Mouse (Mus musculus): Measurements from ENCODE around the gene Artn. TPM values are rescaled to one million over a fixed set of nuclear protein-coding genes. Genes with fewer than 3 reads are reported as not detected.

Gene Artn
- polyA plus RNA-seq, 1 experiment from 2014 or later: 2.7 TPM

GRCm38 (mm10) chr4:117908834-117909453, 20.6 kb downstream of the Artn start:
- Histone ChIP-seq H3K4me1 (replicated peaks) (peaks cover 52% of the 10 kb centered on the region), H3K4me3 (replicated peaks) (no peak overlapping the region), H3K27ac (no peak overlapping the region), H3K4me2 (no peak overlapping the region), H3K9ac (no peak overlapping the region), H3K36me3 (peaks cover 60% of the 10 kb centered on the region), H3K27me3 (no peaks in the 10 kb centered on the region), H3K9me3 (replicated peaks) (no peaks in the 10 kb centered on the region)
- ATAC-seq (ENCODE audit: low read depth) (no peak), DNase-seq (no peak)
- WGBS (ENCODE audit: insufficient replicate concordance): 80% methylated on average over 8 of the region's 8 CpGs

DNA sequence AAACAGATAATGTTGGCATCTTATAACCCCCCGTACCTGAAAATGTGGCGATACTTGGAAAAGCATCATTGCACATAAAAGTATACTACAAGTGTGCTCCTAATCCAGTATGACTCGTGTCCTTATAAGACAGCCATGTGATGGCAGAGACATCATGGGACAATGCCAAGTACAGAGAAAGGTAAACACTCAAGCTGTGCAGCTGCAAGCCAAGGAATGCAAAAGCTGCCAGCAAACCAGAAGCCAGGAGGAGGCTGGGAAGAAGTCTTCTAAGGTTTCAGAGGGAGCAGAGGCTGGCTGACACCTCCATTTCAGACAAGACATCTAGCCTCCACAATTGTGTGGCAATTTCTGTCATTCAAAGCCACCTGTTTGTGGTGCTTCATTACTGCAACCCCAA, 23.4 kb downstream of the Artn start:
- Histone ChIP-seq H3K27me3 (no peaks in the 10 kb centered on the region), H3K9me3 (replicated peaks) (no peaks in the 10 kb centered on the region), H3K4me1 (replicated peaks) (peaks cover 26% of the 10 kb centered on the region), H3K9ac (no peak overlapping the region), H3K4me2 (no peak overlapping the region), H3K27ac (no peak overlapping the region), H3K36me3 (peaks cover 77% of the 10 kb centered on the region), H3K4me3 (replicated peaks) (no peak overlapping the region)
- ATAC-seq (ENCODE audit: low read depth) (no peak), DNase-seq (no peak)
- 78% methylated on average over 3 of the region's 3 CpGs for WGBS (ENCODE audit: insufficient replicate concordance)

DNA sequence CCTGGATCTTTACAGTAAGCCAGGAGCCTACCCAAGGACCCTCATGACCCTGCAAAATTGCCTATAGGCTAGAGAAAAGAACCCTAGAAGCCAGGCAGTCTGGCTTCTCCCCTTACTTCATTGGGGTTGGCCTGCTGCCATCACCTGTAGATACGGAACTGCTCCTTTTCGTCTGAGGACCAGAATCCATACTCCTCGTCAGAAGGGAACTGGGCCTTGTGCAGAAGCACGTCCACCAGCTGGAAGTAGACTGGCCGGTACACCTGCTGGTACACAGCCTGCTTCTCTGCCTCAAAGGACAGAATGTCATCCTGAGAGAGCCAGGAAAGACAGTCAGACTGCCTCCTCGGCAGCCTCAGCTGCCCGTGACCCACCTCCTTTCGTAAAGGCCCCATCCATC, 24.8 kb downstream of the Artn start:
- 94% methylated on average over 8 of the region's 8 CpGs for WGBS (ENCODE audit: insufficient replicate concordance)
- H3K9me3 ChIP-seq (replicated peaks): no peaks in the 10 kb centered on the region

GRCm38 (mm10) chr4:117904094-117904493, 25.5 kb downstream of the Artn start:
- Histone ChIP-seq H3K4me2 (no peak overlapping the region), H3K4me3 (replicated peaks) (no peak overlapping the region), H3K4me1 (replicated peaks) (peaks cover 12% of the 10 kb centered on the region; the same call in 1 of the 2 replicates), H3K36me3 (peaks cover 87% of the 10 kb centered on the region), H3K9ac (no peak overlapping the region), H3K9me3 (replicated peaks) (no peaks in the 10 kb centered on the region), H3K27ac (no peak overlapping the region), H3K27me3 (no peaks in the 10 kb centered on the region)
- DNase-seq (no peak), ATAC-seq (ENCODE audit: low read depth) (no peak)
- WGBS (ENCODE audit: insufficient replicate concordance): 89% methylated on average over 10 of the region's 10 CpGs

More for the DNA sequence above, 24.8 kb downstream of the Artn start:
- Histone ChIP-seq H3K27me3 (no peaks in the 10 kb centered on the region), H3K4me2 (no peak overlapping the region), H3K27ac (no peak overlapping the region), H3K4me3 (replicated peaks) (no peak overlapping the region), H3K9ac (no peak overlapping the region), H3K36me3 (peaks cover 84% of the 10 kb centered on the region), H3K4me1 (replicated peaks) (peaks cover 15% of the 10 kb centered on the region)
- ATAC-seq (ENCODE audit: low read depth): no peak
- no peak for DNase-seq

DNA sequence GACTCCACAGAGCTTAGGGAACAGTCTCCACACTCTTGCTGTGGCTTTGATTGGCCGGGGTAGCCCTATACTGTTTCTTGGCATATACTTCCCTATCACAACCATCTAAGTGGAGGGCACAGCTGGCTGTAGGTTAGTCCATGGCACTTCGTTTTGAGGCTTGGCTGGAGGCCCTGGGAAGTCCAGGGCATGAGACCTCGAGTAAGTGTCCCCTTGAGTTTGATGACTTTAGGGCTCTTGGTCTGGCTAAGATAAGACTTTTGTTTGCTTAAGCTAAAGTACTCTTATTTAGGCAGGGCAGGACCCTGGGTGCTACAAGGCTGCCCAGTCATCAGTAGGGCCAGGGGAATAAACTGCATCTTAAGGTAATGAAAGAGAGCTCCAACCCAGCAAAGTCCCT, 31.5 kb downstream of the Artn start:
- DNase-seq (no peak), ATAC-seq (ENCODE audit: low read depth) (no peak)
- Histone ChIP-seq H3K9ac (no peak overlapping the region), H3K4me2 (no peak overlapping the region), H3K36me3 (peaks cover 88% of the 10 kb centered on the region), H3K9me3 (replicated peaks) (no peaks in the 10 kb centered on the region), H3K27me3 (no peaks in the 10 kb centered on the region), H3K4me1 (replicated peaks) (no peaks in the 10 kb centered on the region), H3K27ac (no peak overlapping the region), H3K4me3 (replicated peaks) (no peak overlapping the region)
- 71% methylated on average over 3 of the region's 3 CpGs for WGBS (ENCODE audit: insufficient replicate concordance)

DNA sequence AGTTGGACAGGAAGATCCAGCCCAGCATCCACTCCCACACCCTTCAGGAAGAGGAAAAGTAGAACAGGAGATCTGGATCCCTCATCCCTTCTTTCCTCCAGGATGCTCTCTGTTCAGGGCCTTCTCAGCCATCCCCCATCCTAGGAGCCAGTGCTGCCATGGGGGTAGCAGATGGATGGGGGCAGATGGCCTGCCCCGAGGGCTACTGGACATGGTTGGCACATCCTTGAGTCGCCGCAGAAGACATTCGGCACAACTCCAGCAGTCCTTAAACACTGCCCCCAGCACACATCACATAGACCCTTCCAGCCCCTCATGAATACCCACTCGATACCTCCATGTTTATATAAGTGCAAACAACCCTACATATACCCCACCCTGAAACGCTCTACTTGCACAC, 33.5 kb downstream of the Artn start:
- no peak overlapping the region for H3K4me2 ChIP-seq
- DNase-seq (no peak), ATAC-seq (ENCODE audit: low read depth) (no peak)
- 89% methylated on average over 6 of the region's 6 CpGs for WGBS (ENCODE audit: insufficient replicate concordance)
- no peaks in the 10 kb centered on the region for H3K27me3 ChIP-seq
- no peak overlapping the region for H3K9ac ChIP-seq
- peaks cover 9% of the 10 kb centered on the region for H3K4me1 ChIP-seq (replicated peaks)
- H3K9me3 ChIP-seq (replicated peaks): no peaks in the 10 kb centered on the region
- no peak overlapping the region for H3K4me3 ChIP-seq (replicated peaks)
- H3K36me3 ChIP-seq: peaks cover 67% of the 10 kb centered on the region
- H3K27ac ChIP-seq: no peak overlapping the region

DNA sequence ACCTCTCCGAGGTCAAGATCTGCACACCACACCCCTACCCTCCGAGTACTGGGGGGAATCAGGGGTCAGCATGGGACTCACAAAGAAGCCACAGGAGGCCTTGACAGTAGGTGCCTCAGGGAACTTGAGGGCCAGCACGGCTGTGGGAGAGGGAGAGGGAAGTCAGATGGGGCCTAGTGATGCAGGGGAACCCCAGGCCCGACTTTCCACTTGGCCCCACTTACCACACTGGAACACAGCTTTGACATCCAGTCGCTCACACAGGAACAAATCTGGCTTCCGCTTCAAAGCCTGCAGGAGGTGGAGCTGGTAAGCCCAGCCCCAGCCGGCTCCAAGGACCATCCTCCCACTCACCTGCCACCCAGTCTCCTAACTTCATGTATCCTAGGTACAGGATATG, 34.2 kb downstream of the Artn start:
- peaks cover 66% of the 10 kb centered on the region for H3K36me3 ChIP-seq
- no peak overlapping the region for H3K9ac ChIP-seq
- H3K9me3 ChIP-seq (replicated peaks): no peaks in the 10 kb centered on the region
- no peak overlapping the region for H3K4me2 ChIP-seq
- ATAC-seq (ENCODE audit: low read depth): no peak
- H3K4me1 ChIP-seq (replicated peaks): peaks cover 15% of the 10 kb centered on the region
- no peak overlapping the region for H3K4me3 ChIP-seq (replicated peaks)
- 79% methylated on average over 7 of the region's 7 CpGs for WGBS (ENCODE audit: insufficient replicate concordance)
- DNase-seq: no peak
- no peak overlapping the region for H3K27ac ChIP-seq
- no peaks in the 10 kb centered on the region for H3K27me3 ChIP-seq

DNA sequence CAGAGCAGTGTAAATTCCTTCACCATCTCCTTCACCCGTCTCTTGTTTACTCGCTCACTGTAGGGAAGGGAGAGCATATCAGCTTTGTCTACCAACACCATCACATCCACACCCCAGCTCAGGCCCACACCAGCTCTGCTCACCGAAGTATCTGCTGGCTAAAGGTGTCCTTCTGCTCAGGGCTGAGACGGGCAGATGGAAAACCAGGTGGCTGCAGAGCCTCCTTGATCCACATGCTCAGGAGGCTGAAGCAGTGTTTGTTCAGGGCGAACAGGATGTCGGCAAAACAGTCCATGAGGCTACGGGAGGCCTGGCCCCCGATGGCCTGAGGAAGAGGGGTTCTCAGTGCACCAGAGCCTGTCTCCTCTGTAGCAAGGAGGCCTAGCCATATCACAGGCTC, 35.0 kb downstream of the Artn start:
- Histone ChIP-seq H3K4me2 (no peak overlapping the region), H3K4me3 (replicated peaks) (no peak overlapping the region), H3K4me1 (replicated peaks) (peaks cover 17% of the 10 kb centered on the region), H3K36me3 (peaks cover 66% of the 10 kb centered on the region), H3K9me3 (replicated peaks) (no peaks in the 10 kb centered on the region), H3K9ac (no peak overlapping the region), H3K27me3 (no peaks in the 10 kb centered on the region), H3K27ac (no peak overlapping the region)
- no peak for DNase-seq
- no peak for ATAC-seq (ENCODE audit: low read depth)
- 84% methylated on average over 8 of the region's 8 CpGs for WGBS (ENCODE audit: insufficient replicate concordance)

DNA sequence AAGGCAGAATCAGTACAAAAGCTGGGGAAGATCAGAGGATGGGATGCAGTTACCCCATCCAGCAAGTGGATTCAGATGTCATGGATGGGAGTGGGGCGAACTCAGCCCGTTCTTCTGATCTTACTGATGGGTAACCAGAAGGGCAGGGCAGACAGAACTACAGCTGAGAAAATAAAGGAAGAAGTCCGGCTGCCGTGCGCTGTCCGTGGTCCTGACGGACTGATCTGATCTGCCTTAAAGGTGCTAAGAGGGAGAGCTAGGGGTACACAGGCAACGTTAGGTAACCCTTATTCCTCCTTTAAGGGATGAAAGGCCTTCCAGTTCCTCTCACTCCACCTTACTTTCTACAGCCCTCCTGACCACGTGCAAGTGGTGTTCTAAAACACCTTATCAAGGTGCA, 36.2 kb downstream of the Artn start:
- Histone ChIP-seq H3K27ac (no peak overlapping the region), H3K36me3 (peaks cover 61% of the 10 kb centered on the region), H3K4me2 (no peak overlapping the region), H3K27me3 (no peaks in the 10 kb centered on the region), H3K4me3 (replicated peaks) (no peak overlapping the region), H3K4me1 (replicated peaks) (peaks cover 17% of the 10 kb centered on the region), H3K9me3 (replicated peaks) (no peaks in the 10 kb centered on the region), H3K9ac (no peak overlapping the region)
- 31% methylated on average over 9 of the region's 9 CpGs for WGBS (ENCODE audit: insufficient replicate concordance)
- no peak for ATAC-seq (ENCODE audit: low read depth)
- DNase-seq: peak; percentile 46

GRCm38 (mm10) chr4:117891738-117892161, 37.8 kb downstream of the Artn start, which contains the start of gene Dph2:
TSS of gene Dph2 (minus strand) at chr4:117892032.
- H3K4me3 ChIP-seq (replicated peaks): peak within 1 kb of the TSS; percentile 85
- H3K27me3 ChIP-seq: no peaks in the 10 kb centered on the region
- H3K9ac ChIP-seq: peak within 1 kb of the TSS; percentile 70
- H3K36me3 ChIP-seq: peaks cover 49% of the 10 kb centered on the region
- H3K9me3 ChIP-seq (replicated peaks): no peaks in the 10 kb centered on the region
- WGBS (ENCODE audit: insufficient replicate concordance): under 1% methylated on average over 21 of the region's 21 CpGs
- peaks cover 25% of the 10 kb centered on the region for H3K4me1 ChIP-seq (replicated peaks)
- ATAC-seq (ENCODE audit: low read depth) (peak; percentile 78), DNase-seq (peak; percentile 75)
- peak within 1 kb of the TSS; percentile 77 for H3K4me2 ChIP-seq
- 0 out of 2 replicates have a peak within 1 kb of the TSS, but pooled peaks have one; percentile 25 for H3K27ac ChIP-seq

DNA sequence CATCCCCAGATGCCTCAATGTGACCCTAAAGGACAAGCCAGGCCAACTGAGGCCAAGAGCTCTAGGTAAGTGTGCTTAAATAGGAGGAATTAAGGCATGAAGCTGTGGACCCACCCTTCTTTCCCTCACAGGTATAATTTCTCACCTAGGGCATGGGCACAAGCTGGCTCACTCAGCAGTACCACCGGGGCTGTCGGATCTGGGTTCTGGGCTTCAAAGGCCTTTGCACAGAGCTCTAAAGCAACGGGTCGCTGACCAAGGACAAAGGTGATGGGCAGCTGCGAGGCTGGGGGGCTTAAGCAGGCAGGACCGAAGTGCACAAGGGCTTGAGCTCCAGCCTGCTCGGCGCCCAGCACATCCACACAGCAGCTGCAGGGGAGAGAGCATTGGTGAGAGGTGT, 38.8 kb downstream of the Artn start:
- no peaks in the 10 kb centered on the region for H3K27me3 ChIP-seq
- H3K4me2 ChIP-seq: peak overlapping the region; percentile 77
- peak overlapping the region; percentile 85 for H3K4me3 ChIP-seq (replicated peaks)
- DNase-seq (no peak), ATAC-seq (ENCODE audit: low read depth) (no peak)
- peak overlapping the region; percentile 70 for H3K9ac ChIP-seq
- peaks cover 33% of the 10 kb centered on the region for H3K4me1 ChIP-seq (replicated peaks)
- no peaks in the 10 kb centered on the region for H3K9me3 ChIP-seq (replicated peaks)
- 83% methylated on average over 8 of the region's 8 CpGs for WGBS (ENCODE audit: insufficient replicate concordance)
- 0 out of 2 replicates have a peak overlapping the region, but pooled peaks have one; percentile 25 for H3K27ac ChIP-seq
- H3K36me3 ChIP-seq: peaks cover 43% of the 10 kb centered on the region

GRCm38 (mm10) chr4:117890031-117890430, 39.5 kb downstream of the Artn start:
- ATAC-seq (ENCODE audit: low read depth) (no peak), DNase-seq (no peak)
- H3K9ac ChIP-seq: no peak overlapping the region
- H3K27ac ChIP-seq: no peak overlapping the region
- H3K4me1 ChIP-seq (replicated peaks): peaks cover 40% of the 10 kb centered on the region
- H3K36me3 ChIP-seq: peaks cover 44% of the 10 kb centered on the region
- no peaks in the 10 kb centered on the region for H3K9me3 ChIP-seq (replicated peaks)
- H3K4me3 ChIP-seq (replicated peaks): no peak overlapping the region
- WGBS (ENCODE audit: insufficient replicate concordance): 82% methylated on average over 14 of the region's 14 CpGs
- no peaks in the 10 kb centered on the region for H3K27me3 ChIP-seq
- H3K4me2 ChIP-seq: no peak overlapping the region
